Mouse (Mus musculus) heart, postnatal 36 days (tissue): ENCODE data around the gene Mrgpre. TPM values are rescaled to one million over a fixed set of nuclear protein-coding genes. Genes with fewer than 3 reads are reported as not detected.

Source experiments
- DNase-seq, 2 experiments: peaks; one replicate each; pipeline ENCODE4 v3.0.0; 2021 to 2022
- intact Hi-C: fragments of 180-260 bp; cut with DNase I; formaldehyde crosslinking; loops from one replicate; pipeline ENCODE4 v1.15.1; 2025
- total RNA-seq, 2 experiments: library from RNA; stranded (reverse); gene quantifications; 2 replicates each; pipeline ENCODE4 v1.2.3; 2021

Mrgpre gene
- total RNA-seq, 2 experiments from 2014 or later = 1.2 to 1.4 TPM

DNA sequence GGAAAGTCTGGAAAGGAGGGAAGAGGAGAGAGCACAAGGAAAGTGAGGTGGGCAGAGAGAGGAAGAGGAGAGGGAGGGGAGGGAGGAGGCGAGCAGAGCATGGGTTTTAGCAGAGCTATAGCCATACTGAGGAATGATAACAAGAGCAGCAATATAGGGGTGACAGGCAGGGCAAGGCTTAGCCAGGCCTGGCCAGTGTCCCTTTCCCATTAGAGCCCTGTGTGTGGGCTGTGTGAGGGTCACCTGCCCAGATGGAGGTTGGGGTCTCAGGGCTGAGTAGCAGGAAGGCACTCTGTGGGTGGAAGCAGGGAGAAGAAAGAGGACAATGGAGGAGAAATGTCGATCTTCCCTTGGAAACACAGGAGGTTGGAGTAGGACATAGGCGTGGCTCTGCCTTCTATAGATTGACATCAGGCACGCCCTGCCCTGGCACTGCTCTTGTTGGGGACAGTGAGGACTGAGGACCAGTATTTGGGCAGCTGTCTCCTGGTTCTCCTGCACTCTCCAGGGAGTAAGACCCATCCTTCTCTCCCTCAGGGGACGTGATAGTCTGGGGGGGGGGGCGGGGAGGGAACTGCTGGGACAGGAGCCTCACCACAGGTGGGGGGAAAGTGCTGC lies 813 bp downstream of the Mrgpre start:
- DNase-seq = no peak
- intact Hi-C loops = no loop called here

GRCm38 (mm10) chr7:143777375-143777774 lies 6.9 kb downstream of the Mrgpre start:
- no peak for DNase-seq
- intact Hi-C loops = no loop called here

GRCm38 (mm10) chr7:143776137-143776536 lies 8.2 kb downstream of the Mrgpre start:
- intact Hi-C loops = no loop called here
- no peak for DNase-seq

- DNase-seq = no peak
- intact Hi-C loops = no loop called here
Measured at GRCm38 (mm10) chr7:143769461-143769860, 14.8 kb downstream of the Mrgpre start.

DNA sequence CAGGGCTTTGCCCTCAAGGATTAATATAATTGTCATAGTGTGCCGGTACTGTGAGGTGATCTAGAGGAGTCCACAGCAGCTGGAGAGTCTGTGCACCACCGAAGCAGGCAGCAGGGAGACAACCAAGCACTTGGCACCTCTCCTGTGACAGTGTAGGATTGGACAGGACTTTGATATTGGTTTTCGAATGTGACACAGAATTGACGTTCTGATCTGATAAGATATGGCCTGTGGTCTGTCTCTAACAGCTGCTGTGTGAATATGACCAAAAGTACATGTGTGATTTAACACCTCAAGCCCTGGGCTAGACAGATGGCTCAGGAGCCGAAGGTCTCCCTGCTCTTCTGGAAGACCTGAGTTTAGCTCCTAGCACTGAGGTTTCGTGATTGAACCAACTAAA lies 16.0 kb downstream of the Mrgpre start:
- intact Hi-C loops = no loop called here
- no peak for DNase-seq

DNA sequence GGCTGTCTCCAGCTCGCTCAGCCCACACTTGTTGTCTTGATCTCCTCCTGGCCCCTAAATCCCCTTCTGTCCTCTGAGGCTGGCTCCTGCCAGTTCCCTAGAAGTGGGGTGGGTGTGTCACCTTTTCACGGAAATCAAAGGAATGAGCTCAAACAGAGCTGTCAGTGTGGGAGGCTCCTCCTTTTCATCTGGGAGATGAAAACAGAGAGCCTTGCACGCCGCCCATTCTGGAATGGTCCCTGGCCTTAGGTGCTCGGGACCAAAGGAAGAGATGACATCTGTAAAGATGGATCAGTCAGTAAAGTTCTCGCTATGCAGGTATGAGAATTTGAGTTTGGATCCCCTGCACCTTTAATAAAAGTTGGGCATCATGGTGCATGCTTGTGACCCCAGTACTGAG lies 17.4 kb downstream of the Mrgpre start, which contains the start of gene Mrgprg:
TSS of gene Mrgprg (minus strand) at position 101 of the 400 bp plus-strand sequence.
- DNase-seq = no peak
- intact Hi-C loops = no loop called here

DNA sequence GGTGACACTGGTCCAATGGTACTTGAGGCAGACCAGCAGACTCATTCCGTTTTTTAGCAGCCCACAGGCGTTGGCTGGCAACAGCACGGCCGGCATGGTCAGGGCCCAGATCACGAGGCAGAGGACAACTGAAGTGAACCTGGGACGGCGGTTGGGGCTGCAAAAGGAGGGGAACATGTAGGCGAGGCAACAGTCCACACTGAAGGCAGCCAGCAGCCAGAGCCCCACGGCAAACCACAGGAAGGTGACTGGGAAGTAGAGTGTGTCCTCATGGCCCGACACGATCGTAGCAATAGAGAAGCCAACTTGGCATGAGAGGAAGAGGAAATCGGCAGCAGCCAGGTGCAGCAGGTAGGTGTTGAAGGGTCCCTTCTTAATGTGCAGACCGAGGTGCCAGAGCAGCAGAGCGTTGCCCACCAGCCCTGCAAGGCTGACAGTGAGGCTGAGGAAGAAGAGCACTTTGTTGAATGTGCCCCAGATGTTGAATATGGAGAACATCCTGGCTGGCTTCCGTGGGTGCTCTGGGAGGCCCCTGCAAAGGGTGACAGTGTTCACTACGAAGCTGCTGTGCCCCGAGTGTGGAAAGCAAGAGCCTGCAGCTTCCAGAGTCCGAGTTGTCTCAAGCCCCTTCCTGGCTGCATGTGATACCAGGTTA lies 19.3 kb downstream of the Mrgpre start:
- DNase-seq = no peak

GRCm38 (mm10) chr7:143763794-143764193 lies 20.5 kb downstream of the Mrgpre start:
- intact Hi-C loops = loop anchor here (1.0 to 5.0 kb wide), 3 partner anchors 57 to 281 kb away; no protein-coding TSS in a partner anchor
- DNase-seq = no peak

More for the DNA sequence above, 19.3 kb downstream of the Mrgpre start:
- intact Hi-C loops = loop anchor here (1.0 to 5.0 kb wide), 3 partner anchors 59 to 283 kb away; no protein-coding TSS in a partner anchor

DNA sequence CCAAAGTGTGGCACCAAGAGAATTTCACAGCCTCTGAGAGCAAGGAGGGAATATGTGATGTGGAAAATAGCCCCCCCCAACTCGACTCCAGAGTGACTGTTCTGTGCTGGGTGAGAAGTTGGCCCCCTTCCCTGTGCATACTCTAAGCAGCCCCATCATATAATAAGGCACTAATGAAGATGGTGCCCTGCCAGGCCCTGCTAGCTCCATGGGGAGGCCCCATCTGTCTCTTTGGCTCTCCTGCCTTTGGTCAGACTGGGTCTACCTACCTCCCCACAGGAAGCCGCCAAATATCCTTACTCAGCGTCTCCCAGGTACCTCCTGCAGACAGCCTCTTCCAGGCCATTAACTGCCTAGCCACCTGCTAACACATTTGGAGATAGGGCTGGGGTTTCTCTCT lies 25.3 kb downstream of the Mrgpre start:
- intact Hi-C loops = loop anchor here (10.0 kb wide), 1 partner anchor 604 kb away; no protein-coding TSS in a partner anchor
- no peak for DNase-seq

GRCm38 (mm10) chr7:143757696-143758095 lies 26.6 kb downstream of the Mrgpre start:
- intact Hi-C loops = loop anchor here (10.0 kb wide), 1 partner anchor 603 kb away; no protein-coding TSS in a partner anchor
- DNase-seq = no peak

- peak; percentile 67 to 74 for DNase-seq
- intact Hi-C loops = loop anchor here (10.0 kb wide), 1 partner anchor 602 kb away; no protein-coding TSS in a partner anchor
Measured at GRCm38 (mm10) chr7:143757027-143757390, 27.3 kb downstream of the Mrgpre start.

DNA sequence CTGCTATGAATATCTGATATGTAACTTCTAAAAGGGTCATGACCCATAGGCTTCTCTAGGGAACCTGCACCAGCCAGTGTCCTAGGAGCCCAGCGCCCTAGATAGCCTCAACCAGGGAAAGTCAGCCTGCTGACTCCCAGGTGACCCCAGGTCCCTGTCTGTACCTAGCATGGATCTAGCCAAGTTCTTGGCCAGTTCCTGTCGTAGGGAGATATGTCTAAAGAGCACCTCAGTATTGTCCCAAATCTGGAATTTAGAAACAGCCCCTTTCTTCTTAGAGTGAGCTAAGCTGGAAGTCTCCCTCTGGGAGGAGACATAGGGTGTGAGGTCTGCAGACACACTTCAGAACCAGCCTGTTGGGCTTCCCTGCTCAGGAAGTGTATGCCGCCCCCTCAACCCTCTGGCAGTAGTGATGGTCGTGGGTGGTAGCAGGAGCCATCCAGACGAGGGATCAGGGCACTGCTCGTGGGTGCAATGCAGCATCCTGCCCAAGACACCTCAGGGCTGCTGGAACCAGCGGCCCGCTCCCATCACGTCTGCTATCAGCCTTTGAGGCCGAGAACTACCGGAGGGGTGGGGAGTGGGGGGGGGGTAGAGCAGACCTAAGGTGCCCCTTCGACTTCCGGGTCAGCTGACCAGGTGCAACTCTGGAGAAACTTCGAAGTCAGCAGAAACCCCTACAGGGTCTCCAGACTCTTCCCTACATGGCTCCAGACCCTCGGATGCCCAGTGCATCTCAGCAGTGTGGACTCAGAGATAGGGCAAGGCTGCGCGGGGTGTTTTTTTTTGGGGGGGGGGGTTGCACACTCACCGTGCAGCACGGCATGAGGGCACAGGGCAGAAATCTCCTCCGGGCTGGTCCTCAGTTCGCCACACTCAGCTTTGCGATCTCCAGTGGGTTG lies 27.9 kb downstream of the Mrgpre start, which contains the start of gene Osbpl5:
TSS of gene Osbpl5 (minus strand) at position 861 of the 902 bp plus-strand sequence.
- intact Hi-C loops = loop anchor here (10.0 kb wide), 1 partner anchor 602 kb away; no protein-coding TSS in a partner anchor
- no peak for DNase-seq

GRCm38 (mm10) chr7:143755357-143756124 lies 28.8 kb downstream of the Mrgpre start:
- no peak for DNase-seq
- intact Hi-C loops = loop anchor here (10.0 kb wide), 1 partner anchor 601 kb away; no protein-coding TSS in a partner anchor

DNA sequence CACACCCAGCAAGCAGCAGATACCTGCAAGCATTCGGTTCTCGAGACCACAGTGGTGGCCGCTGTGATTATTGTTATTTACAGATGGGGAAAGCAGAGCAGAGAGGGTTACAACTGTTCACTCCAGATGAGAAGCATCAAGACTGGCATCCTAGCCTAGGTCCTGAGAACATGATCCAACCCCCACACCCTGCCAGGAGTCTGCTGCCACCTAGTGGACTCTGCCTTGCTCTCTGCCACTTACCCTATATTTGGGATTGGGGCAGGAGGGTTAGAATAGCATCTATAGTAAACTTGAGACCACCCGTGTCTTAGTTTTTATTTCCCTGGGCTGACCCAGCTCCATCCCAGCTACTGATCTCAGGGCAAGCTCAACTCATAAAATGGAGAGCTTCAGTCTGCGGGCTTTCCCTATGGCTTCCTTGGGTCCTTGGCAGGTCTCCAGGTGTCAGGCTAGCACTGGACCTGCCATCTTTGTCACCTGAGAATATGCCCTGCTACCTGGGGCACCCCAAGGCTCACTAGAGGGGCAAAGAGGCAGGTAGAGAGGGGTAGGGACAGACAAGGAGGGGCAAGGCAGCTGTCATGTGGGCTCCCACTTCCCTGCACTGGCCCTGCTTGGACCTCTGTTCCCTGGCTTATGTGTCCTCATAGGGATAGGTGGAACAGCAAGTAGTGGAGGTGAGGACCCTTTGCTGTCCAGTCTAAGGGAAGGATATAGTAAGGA lies 30.1 kb downstream of the Mrgpre start:
- intact Hi-C loops = loop anchor here (10.0 kb wide), 1 partner anchor 599 kb away; no protein-coding TSS in a partner anchor
- DNase-seq = peak; percentile 51 to 70

- no peak for DNase-seq
- intact Hi-C loops = loop anchor here (10.0 kb wide), 1 partner anchor 598 kb away; no protein-coding TSS in a partner anchor
Measured at GRCm38 (mm10) chr7:143752606-143753005, 31.7 kb downstream of the Mrgpre start.

GRCm38 (mm10) chr7:143752056-143752455 lies 32.2 kb downstream of the Mrgpre start:
- intact Hi-C loops = loop anchor here (10.0 kb wide), 1 partner anchor 597 kb away; no protein-coding TSS in a partner anchor

GRCm38 (mm10) chr7:143751380-143751779 lies 32.9 kb downstream of the Mrgpre start:
- DNase-seq = no peak
- intact Hi-C loops = loop anchor here (10.0 kb wide), 1 partner anchor 597 kb away; no protein-coding TSS in a partner anchor

More at GRCm38 (mm10) chr7:143752056-143752455, 32.2 kb downstream of the Mrgpre start:
- DNase-seq = no peak

- intact Hi-C loops = loop anchor here (5.0 kb wide), 1 partner anchor 162 kb away; no protein-coding TSS in a partner anchor
- DNase-seq = no peak
Measured at GRCm38 (mm10) chr7:143749045-143749444, 35.3 kb downstream of the Mrgpre start.
